Comparison of ENCODE assay signal across 8 mouse cellular contexts in the genomic region with DNA sequence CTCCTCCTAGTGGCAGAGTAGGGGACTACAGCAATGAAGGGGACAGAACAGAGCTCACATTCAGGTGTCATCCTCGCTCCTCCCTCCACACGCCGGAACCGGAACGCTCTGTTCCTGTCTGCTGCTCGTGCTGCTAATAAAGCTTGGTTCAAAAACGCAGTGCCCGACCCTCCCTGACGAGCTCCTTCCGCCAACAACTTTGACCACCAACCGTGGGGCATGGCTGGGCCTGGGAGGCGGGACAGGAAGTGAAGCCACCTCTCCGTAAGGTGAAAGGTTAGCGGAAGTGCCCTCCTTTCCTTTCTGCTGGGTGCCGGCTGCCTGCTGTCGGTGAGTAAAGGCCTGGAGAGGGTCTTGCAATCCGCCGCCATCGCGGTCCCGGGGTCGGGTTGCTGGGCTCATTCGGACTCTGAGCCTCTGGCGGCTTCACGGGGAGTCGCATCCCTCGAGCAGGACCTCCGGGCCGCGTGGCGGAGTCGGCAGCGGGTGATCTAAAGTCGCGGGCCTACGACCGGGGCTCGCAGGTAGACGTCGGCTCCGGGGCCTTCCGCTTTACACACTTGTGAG. TPM values are rescaled to one million over a fixed set of nuclear protein-coding genes. Genes with fewer than 3 reads are reported as not detected.
DNase-seq lines count a peak whose midpoint lies in the region; ATAC-seq lines count a peak whose summit lies in the region.

A gene (plus strand): TSS at position 172 of the 567 bp plus-strand sequence.

- H3K9ac ChIP-seq in forebrain, embryonic 14.5 days (ENCODE audit: low read length), result peak within 1 kb of the TSS; percentile 91
- H3K9ac ChIP-seq in neural tube, embryonic 15.5 days (replicated peaks), result peak within 1 kb of the TSS; percentile 83

- peak; percentile 100 for DNase-seq in ES-CJ7 (ENCODE audit: low read depth, low spot score)
- peak; percentile 97 for DNase-seq in cerebellum, adult 11 months
- peak; percentile 100 for DNase-seq in forebrain, embryonic 14.5 days (ENCODE audit: low spot score)
- DNase-seq in heart, postnatal 14 days, result peak; percentile 93 to 95
- DNase-seq in layer of hippocampus, adult 11-12 months (ENCODE audit: low spot score), result peak; percentile 98
- peak; percentile 99 for DNase-seq in lung, adult 18-20 months
- peak; percentile 99 for DNase-seq in testis, postnatal 14 days (ENCODE audit: low spot score)

- under 1% methylated on average over 42 of the region's 42 CpGs for WGBS in forebrain, embryonic 14.5 days
- under 1% methylated on average over 42 of the region's 42 CpGs for WGBS in neural tube, embryonic 15.5 days

- H3K9me3 ChIP-seq in forebrain, embryonic 14.5 days (replicated peaks; ENCODE audit: control insufficient read depth, low read length), result no peaks in the 10 kb centered on the region
- no peaks in the 10 kb centered on the region for H3K9me3 ChIP-seq in neural tube, embryonic 15.5 days (replicated peaks)

- ATAC-seq in forebrain, embryonic 14.5 days, result peak; percentile 100
- ATAC-seq in neural tube, embryonic 15.5 days (ENCODE audit: low FRiP score), result peak; percentile 98

- H3K4me2 ChIP-seq in forebrain, embryonic 14.5 days (ENCODE audit: low read length), result peak within 1 kb of the TSS; percentile 62
- peak within 1 kb of the TSS; percentile 89 for H3K4me2 ChIP-seq in neural tube, embryonic 15.5 days

- no peaks in the 10 kb centered on the region for H3K27me3 ChIP-seq in forebrain, embryonic 14.5 days (replicated peaks; ENCODE audit: control insufficient read depth, insufficient read depth, low read length)
- H3K27me3 ChIP-seq in neural tube, embryonic 15.5 days (replicated peaks), result no peaks in the 10 kb centered on the region

- peak within 1 kb of the TSS; percentile 79 for H3K4me3 ChIP-seq in forebrain, embryonic 14.5 days (ENCODE audit: low read depth, low read length)
- H3K4me3 ChIP-seq in neural tube, embryonic 15.5 days (replicated peaks), result peak within 1 kb of the TSS; percentile 64

- H3K4me1 ChIP-seq in forebrain, embryonic 14.5 days (ENCODE audit: control insufficient read depth, insufficient read depth, low read length), result peaks cover 4% of the 10 kb centered on the region; the same call in 1 of the 2 replicates
- H3K4me1 ChIP-seq in neural tube, embryonic 15.5 days, result peaks cover 22% of the 10 kb centered on the region

- intact Hi-C loops in heart, postnatal 14 days (cut with DNase I), result no loop called here

- H3K36me3 ChIP-seq in forebrain, embryonic 14.5 days (ENCODE audit: control insufficient read depth, insufficient read depth, low read length), result peaks cover 28% of the 10 kb centered on the region
- H3K36me3 ChIP-seq in neural tube, embryonic 15.5 days, result peaks cover 21% of the 10 kb centered on the region

- H3K27ac ChIP-seq in forebrain, embryonic 14.5 days (ENCODE audit: low read depth, low read length), result peak within 1 kb of the TSS; percentile 85
- peak within 1 kb of the TSS; percentile 92 for H3K27ac ChIP-seq in neural tube, embryonic 15.5 days (replicated peaks)

RNA-seq across cellular contexts. Expression of the gene that starts here (rescaled TPM):
- polyA plus RNA-seq in forebrain, embryonic 14.5 days (2014; fragmentation: Nextera tagmentation; extraction: Ambion mirVana), result 281 and 371 TPM in 2 replicates
- 10 to 100 TPM; 49.7 to 52.9 TPM for total RNA-seq in heart, postnatal 14 days (2021)
- 245 and 254 TPM in 2 replicates for polyA plus RNA-seq in neural tube, embryonic 15.5 days (2015; fragmentation: Nextera tagmentation; extraction: Ambion mirVana)

Comparison
In these comparisons a context has a peak if more than half of its experiments do, and no peak if none do; other contexts are left out.
1. Peak in every context shown above with its lines: DNase-seq, ATAC-seq, H3K4me3 ChIP-seq and H3K27ac ChIP-seq.